In the genomic region with DNA sequence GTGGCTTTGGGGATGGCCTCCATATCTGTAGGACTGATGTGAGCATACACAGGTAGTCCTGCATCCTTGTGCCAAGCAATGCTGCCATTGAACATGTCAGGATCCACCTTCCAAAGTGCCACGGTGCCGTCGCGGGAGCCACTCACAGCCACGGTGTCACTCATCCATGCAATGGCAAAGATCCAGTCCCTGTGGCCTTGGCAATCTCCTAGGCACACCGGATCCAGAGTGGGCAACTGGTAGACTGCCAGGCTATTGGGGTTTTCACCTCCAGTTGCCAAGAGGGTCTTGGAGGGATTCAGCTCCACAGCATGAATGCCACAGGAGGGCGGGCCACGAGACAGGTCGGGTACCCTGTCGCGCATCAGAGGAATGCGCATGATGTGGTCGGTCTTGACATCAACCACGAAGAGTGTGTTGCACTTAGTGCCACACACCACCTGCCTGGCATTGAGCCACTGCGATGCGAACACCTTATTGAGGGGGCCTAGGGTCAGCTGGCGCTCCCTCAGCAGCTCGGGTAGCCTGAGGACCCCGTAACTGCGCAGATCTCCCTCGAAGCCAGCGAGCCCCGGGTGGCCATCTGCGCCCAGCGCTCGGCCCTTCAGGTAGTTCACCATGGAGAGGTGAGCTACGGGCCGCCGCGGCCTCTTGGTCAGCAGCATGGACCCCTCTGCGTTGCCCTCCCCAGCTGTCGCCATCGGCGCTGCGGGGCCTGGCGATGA, we compare ENCODE assay signal across 9 mouse cellular contexts. TPM values are rescaled to one million over a fixed set of nuclear protein-coding genes. Genes with fewer than 3 reads are reported as not detected.
DNase-seq lines count a peak whose midpoint lies in the region; ATAC-seq and TF ChIP-seq lines count a peak whose summit lies in the region.
"Had no signal": no experiment of that assay in that cellular context is flagged by ENCODE, and none has a peak within 500 bp of the region (broad histone marks: within the 10 kb centered on the region; RNA-seq: fewer than 3 reads in every experiment).

No protein-coding gene starts in this region.

- no peak overlapping the region for H3K27ac ChIP-seq in kidney, embryonic 16.5 days (ENCODE audit: low read length)
- no peak overlapping the region for H3K27ac ChIP-seq in cerebellum, adult 2 months (ENCODE audit: insufficient read depth, low read length)
- H3K27ac ChIP-seq in forebrain, embryonic 15.5 days (replicated peaks), result no peak overlapping the region
- no peak overlapping the region for H3K27ac ChIP-seq in olfactory bulb, adult 2 months (ENCODE audit: insufficient read depth, low read depth, low read length)

- 39% methylated on average over 36 of the region's 36 CpGs for WGBS in kidney, embryonic 16.5 days
- WGBS in cerebellum, adult 2 months, result 15% methylated on average over 36 of the region's 36 CpGs
- 46% methylated on average over 33 of the region's 36 CpGs for WGBS in forebrain, embryonic 15.5 days
- 28% methylated on average over 36 of the region's 36 CpGs for WGBS in olfactory bulb, adult 2 months

- intact Hi-C loops in left cerebral cortex, postnatal 25 days (cut with DNase I), result no loop called here

- no peak for DNase-seq in kidney, postnatal 36 days
- DNase-seq in cerebellum, adult 2 months, result peak; percentile 36 to 45
- DNase-seq in left cerebral cortex, postnatal 25 days (ENCODE audit: low spot score in 2 of 2), result peak; percentile 4 to 9
- DNase-seq in B cell, adult 2 months, result no peak
- no peak for DNase-seq in ovary, adult 18-20 months (ENCODE audit: low spot score)

- peak; percentile 80 for ATAC-seq in kidney, embryonic 16.5 days (ENCODE audit: low FRiP score, low TSS enrichment)
- peak; percentile 71 for ATAC-seq in forebrain, embryonic 15.5 days (replicated peaks)
- ATAC-seq: Patski had no signal

- peaks cover 3% of the 10 kb centered on the region; the same call in 1 of the 2 replicates for H3K9me3 ChIP-seq in kidney, embryonic 16.5 days (ENCODE audit: low read length)
- H3K9me3 ChIP-seq in forebrain, embryonic 15.5 days, result no peaks in the 10 kb centered on the region

- peak overlapping the region; percentile 69 for H3K4me2 ChIP-seq in kidney, embryonic 16.5 days (replicated peaks; ENCODE audit: low read depth, low read length)
- H3K4me2 ChIP-seq in forebrain, embryonic 15.5 days (replicated peaks), result peak overlapping the region; percentile 68

- H3K4me1 ChIP-seq in kidney, embryonic 16.5 days (ENCODE audit: insufficient read depth, low read length), result no peaks in the 10 kb centered on the region
- no peaks in the 10 kb centered on the region for H3K4me1 ChIP-seq in cerebellum, adult 2 months (ENCODE audit: control insufficient read depth, insufficient read depth, low read length)
- 0 out of 2 replicates have a peak, but pooled peaks cover 4% of the 10 kb centered on the region for H3K4me1 ChIP-seq in forebrain, embryonic 15.5 days
- 0 out of 2 replicates have a peak, but pooled peaks cover 11% of the 10 kb centered on the region for H3K4me1 ChIP-seq in olfactory bulb, adult 2 months (ENCODE audit: control insufficient read depth, insufficient read depth, low read length)

- no peaks in the 10 kb centered on the region for H3K27me3 ChIP-seq in kidney, embryonic 16.5 days (ENCODE audit: insufficient read depth, low read length)
- H3K27me3 ChIP-seq in cerebellum, adult 2 months (ENCODE audit: control insufficient read depth, insufficient read depth, low read length), result no peaks in the 10 kb centered on the region
- no peaks in the 10 kb centered on the region for H3K27me3 ChIP-seq in forebrain, embryonic 15.5 days

- peak overlapping the region; percentile 74 for H3K9ac ChIP-seq in kidney, embryonic 16.5 days (replicated peaks; ENCODE audit: low read length)
- peak overlapping the region; percentile 64 for H3K9ac ChIP-seq in forebrain, embryonic 15.5 days (replicated peaks)

- TF ChIP-seq CTCF in cerebellum, adult 2 months (IDR thresholded peaks at IDR 0.05; ENCODE audit: borderline replicate concordance, insufficient read depth, low read depth, low read length), result no peak
- no peak for TF ChIP-seq CTCF in olfactory bulb, adult 2 months (IDR thresholded peaks at IDR 0.05; ENCODE audit: insufficient read depth, low read depth, low read length)

- H3K4me3 ChIP-seq in kidney, embryonic 16.5 days (ENCODE audit: low read length), result peak overlapping the region; percentile 46
- peak overlapping the region; percentile 72 for H3K4me3 ChIP-seq in cerebellum, adult 2 months (replicated peaks; ENCODE audit: insufficient read depth, low read depth, low read length)
- peak overlapping the region; percentile 55 for H3K4me3 ChIP-seq in forebrain, embryonic 15.5 days
- peak overlapping the region; percentile 56 for H3K4me3 ChIP-seq in olfactory bulb, adult 2 months (ENCODE audit: insufficient read depth, low read depth, low read length)

- no peaks in the 10 kb centered on the region for H3K36me3 ChIP-seq in kidney, embryonic 16.5 days (ENCODE audit: insufficient read depth, low read length)
- H3K36me3 ChIP-seq in forebrain, embryonic 15.5 days, result no peaks in the 10 kb centered on the region

- TF ChIP-seq POLR2A in cerebellum, adult 2 months (IDR thresholded peaks at IDR 0.05; ENCODE audit: borderline replicate concordance, insufficient read depth, low read length), result no peak
- no peak for TF ChIP-seq POLR2A in olfactory bulb, adult 2 months (IDR thresholded peaks at IDR 0.05; ENCODE audit: insufficient read depth, low read depth, low read length)

RNA-seq across cellular contexts. Expression of a gene that starts 0.8 kb away (rescaled TPM):
- polyA plus RNA-seq in kidney, embryonic 16.5 days (2015; fragmentation: Nextera tagmentation; extraction: Ambion mirVana), result 5.4 and 5.9 TPM in 2 replicates
- polyA plus RNA-seq in cerebellum, adult 2 months (2012; rRNA removed), result 15.8 and 16.9 TPM in 2 replicates
- polyA plus RNA-seq in forebrain, embryonic 15.5 days (2015; fragmentation: Nextera tagmentation; extraction: Ambion mirVana), result 9.0 and 10.5 TPM in 2 replicates
- total RNA-seq in left cerebral cortex, postnatal 25 days (2021), result 10 to 100 TPM; 45.9 to 49.2 TPM
- polyA plus RNA-seq in olfactory bulb, adult 2 months (2012; ENCODE audit: insufficient read depth, insufficient read length, low replicate concordance, missing spikeins), result not detected in 2 replicates
- polyA plus RNA-seq: Patski had no signal

Comparison
In these comparisons a context has a peak if more than half of its experiments do, and no peak if none do; other contexts are left out.
1. DNase-seq: peak in cerebellum, adult 2 months (2 of 2) and left cerebral cortex, postnatal 25 days (2 of 2); none in kidney, postnatal 36 days (0 of 2), B cell, adult 2 months (0 of 2) and ovary, adult 18-20 months (single experiment).
2. Peak in every context shown above with its lines, with median percentiles within 50 percentile points of each other: H3K4me3 ChIP-seq.